ENCODE assay signal across 20 mouse cellular contexts in the genomic region with DNA sequence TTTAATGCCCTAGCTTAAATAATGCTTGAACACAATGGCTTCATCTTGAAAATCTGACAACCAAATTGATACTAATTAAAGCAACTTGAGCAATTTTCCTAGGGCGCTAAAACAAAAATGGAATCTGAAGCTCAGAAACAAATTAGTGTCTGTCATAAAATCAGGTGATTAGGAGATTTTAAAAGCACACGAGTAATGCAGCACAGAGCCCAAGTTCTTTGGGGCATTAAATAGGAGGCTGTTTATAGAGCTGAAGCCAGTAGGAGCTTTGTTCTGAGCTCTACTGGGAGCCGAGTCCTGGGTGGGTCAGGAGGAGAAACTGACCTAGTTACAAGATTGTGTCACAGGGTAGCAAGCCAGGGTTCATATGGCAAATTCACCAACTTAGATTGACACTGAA. TPM values are rescaled to one million over a fixed set of nuclear protein-coding genes. Genes with fewer than 3 reads are reported as not detected.
DNase-seq lines count a peak whose midpoint lies in the region; ATAC-seq and TF ChIP-seq lines count a peak whose summit lies in the region.
"Had no signal": no experiment of that assay in that cellular context is flagged by ENCODE, and none has a peak within 500 bp of the region (broad histone marks: within the 10 kb centered on the region; RNA-seq: fewer than 3 reads in every experiment).

No protein-coding gene starts in this region.

- no peak for TF ChIP-seq POLR2A in brain, embryonic 14.5 days (IDR thresholded peaks at IDR 0.05; ENCODE audit: borderline replicate concordance, extremely low read depth, insufficient read depth, insufficient read length, poor library complexity, severe bottlenecking)
- TF ChIP-seq POLR2A in lung, adult 2 months (IDR thresholded peaks at IDR 0.05; ENCODE audit: borderline replicate concordance, extremely low read depth, low read depth, low read length) = no peak

- H3K36me3 ChIP-seq in forebrain, embryonic 16.5 days (ENCODE audit: control insufficient read depth, insufficient read depth) = no peaks in the 10 kb centered on the region
- no peaks in the 10 kb centered on the region for H3K36me3 ChIP-seq in forebrain, embryonic 10.5 days (replicated peaks)
- H3K36me3 ChIP-seq: embryonic facial prominence, embryonic 15.5 days; heart, embryonic 12.5 days; hindbrain, embryonic 10.5 days; hindbrain, embryonic 15.5 days had no signal

- H3K9me3 ChIP-seq in forebrain, embryonic 16.5 days (ENCODE audit: control insufficient read depth, low read length) = no peaks in the 10 kb centered on the region
- no peaks in the 10 kb centered on the region for H3K9me3 ChIP-seq in forebrain, embryonic 10.5 days
- H3K9me3 ChIP-seq: embryonic facial prominence, embryonic 15.5 days; heart, embryonic 12.5 days; hindbrain, embryonic 10.5 days; hindbrain, embryonic 15.5 days had no signal

- DNase-seq in forebrain, embryonic 10.5 days (ENCODE audit: extremely low spot score, low spot score) = no peak
- no peak for DNase-seq in layer of hippocampus, adult 2 months (ENCODE audit: low spot score in 2 of 2)
- DNase-seq in layer of hippocampus, adult 8-10 months (ENCODE audit: low spot score in 2 of 2) = no peak
- peak; percentile 35 for DNase-seq in brain, embryonic 14.5 days (ENCODE audit: low read depth)
- DNase-seq in telencephalon, adult 2 months (ENCODE audit: low read depth, low spot score) = peak; percentile 8
- no peak for DNase-seq in lung, adult 2 months
- DNase-seq: adrenal gland, adult 2 months; adrenal gland, postnatal 25 days; cerebellum, adult 11 months; cerebellum, adult 8-10 months; embryo, embryonic 11 days; gastrocnemius, postnatal 10 days had no signal

- WGBS in forebrain, embryonic 16.5 days = 24% methylated on average over 3 of the region's 3 CpGs
- 77% methylated on average over 3 of the region's 3 CpGs for WGBS in forebrain, embryonic 10.5 days
- WGBS in lung, adult 2 months = 85% methylated on average over 3 of the region's 3 CpGs

- no peak overlapping the region for H3K4me3 ChIP-seq in forebrain, embryonic 16.5 days (replicated peaks; ENCODE audit: low read length)
- H3K4me3 ChIP-seq in forebrain, embryonic 10.5 days = no peak overlapping the region
- no peak overlapping the region for H3K4me3 ChIP-seq in layer of hippocampus, adult 2 months
- H3K4me3 ChIP-seq in lung, adult 2 months (replicated peaks; ENCODE audit: extremely low read depth, low read depth, low read length) = no peak overlapping the region
- H3K4me3 ChIP-seq: embryonic facial prominence, embryonic 15.5 days; heart, embryonic 12.5 days; hindbrain, embryonic 10.5 days; hindbrain, embryonic 15.5 days had no signal

- H3K27ac ChIP-seq in forebrain, embryonic 16.5 days (ENCODE audit: low read length) = peak overlapping the region; percentile 64
- no peak overlapping the region for H3K27ac ChIP-seq in forebrain, embryonic 10.5 days
- H3K27ac ChIP-seq in layer of hippocampus, adult 2 months = peak overlapping the region; percentile 11; the same call in 1 of the 2 replicates
- H3K27ac ChIP-seq: embryonic facial prominence, embryonic 15.5 days; hindbrain, embryonic 10.5 days; hindbrain, embryonic 15.5 days had no signal

- TF ChIP-seq CTCF in layer of hippocampus, adult 2 months (conservative IDR thresholded peaks at IDR 0.05) = no peak
- no peak for TF ChIP-seq CTCF in brain, embryonic 14.5 days (IDR thresholded peaks at IDR 0.05; ENCODE audit: borderline replicate concordance, extremely low read depth, insufficient read depth, insufficient read length)
- no peak for TF ChIP-seq CTCF in lung, adult 2 months (IDR thresholded peaks at IDR 0.05; ENCODE audit: insufficient read depth, low read length)

- ATAC-seq in forebrain, embryonic 16.5 days = peak; percentile 66; the same call in 1 of the 2 replicates
- ATAC-seq: inflammation-experienced regulatory T-cells, adult 6 months; intestine, postnatal 0 days had no signal

- H3K4me2 ChIP-seq in forebrain, embryonic 16.5 days (ENCODE audit: low read length) = no peak overlapping the region
- H3K4me2 ChIP-seq: embryonic facial prominence, embryonic 15.5 days; heart, embryonic 12.5 days; hindbrain, embryonic 15.5 days had no signal

- no peaks in the 10 kb centered on the region for H3K27me3 ChIP-seq in forebrain, embryonic 16.5 days (replicated peaks; ENCODE audit: control insufficient read depth, insufficient read depth, low read length)
- no peaks in the 10 kb centered on the region for H3K27me3 ChIP-seq in forebrain, embryonic 10.5 days (ENCODE audit: poor library complexity, severe bottlenecking)
- H3K27me3 ChIP-seq: CH12.LX; embryonic facial prominence, embryonic 15.5 days; heart, embryonic 12.5 days; hindbrain, embryonic 15.5 days had no signal

- no peak overlapping the region for H3K9ac ChIP-seq in forebrain, embryonic 16.5 days (replicated peaks; ENCODE audit: low read depth, low read length)
- H3K9ac ChIP-seq: embryonic facial prominence, embryonic 15.5 days; heart, embryonic 12.5 days; hindbrain, embryonic 15.5 days had no signal

- H3K4me1 ChIP-seq in forebrain, embryonic 16.5 days (replicated peaks; ENCODE audit: control insufficient read depth, insufficient read depth, low read length) = peaks cover 3% of the 10 kb centered on the region
- H3K4me1 ChIP-seq in forebrain, embryonic 10.5 days = peaks cover 4% of the 10 kb centered on the region
- peaks cover under 1% of the 10 kb centered on the region; the same call in 1 of the 2 replicates for H3K4me1 ChIP-seq in lung, adult 2 months (ENCODE audit: control insufficient read depth, insufficient read depth, low read length)
- H3K4me1 ChIP-seq: heart, embryonic 12.5 days had no signal

RNA-seq across cellular contexts. Expression of gene Tex9, which starts 5.2 kb away (rescaled TPM):
- 27.4 and 33.3 TPM in 2 replicates for polyA plus RNA-seq in forebrain, embryonic 16.5 days (2015; fragmentation: Nextera tagmentation; extraction: Ambion mirVana)
- 75.5 and 89.5 TPM in 2 replicates for polyA plus RNA-seq in forebrain, embryonic 10.5 days (2016; fragmentation: Nextera tagmentation; extraction: Ambion mirVana)
- total RNA-seq in layer of hippocampus, adult 2 months (2021) = 1 to 10 TPM; 6.5 to 7.3 TPM
- 10 to 100 TPM in 2 of 4 experiments, 1 to 10 TPM in 2; 6.8 to 13.8 (median 10.4) TPM for total RNA-seq in layer of hippocampus, adult 8-10 months (2022)
- polyA plus RNA-seq in brain, embryonic 14.5 days (2012; rRNA removed) = 31.0 and 33.1 TPM in 2 replicates
- 1.3 and 3.8 TPM in 2 replicates for polyA plus RNA-seq in lung, adult 2 months (2012; rRNA removed)

RNA-seq across cellular contexts. Expression of gene Rfx7, which starts 34.9 kb away (rescaled TPM):
- polyA plus RNA-seq in forebrain, embryonic 16.5 days (2015; fragmentation: Nextera tagmentation; extraction: Ambion mirVana) = 17.2 and 18.6 TPM in 2 replicates
- 16.5 and 16.8 TPM in 2 replicates for polyA plus RNA-seq in forebrain, embryonic 10.5 days (2016; fragmentation: Nextera tagmentation; extraction: Ambion mirVana)
- 10 to 100 TPM; 21.4 to 21.6 TPM for total RNA-seq in layer of hippocampus, adult 2 months (2021)
- 10 to 100 TPM; 23.1 to 29.5 (median 24.4) TPM for total RNA-seq in layer of hippocampus, adult 8-10 months (2022)
- polyA plus RNA-seq in brain, embryonic 14.5 days (2012; rRNA removed) = 23.3 and 36.9 TPM in 2 replicates
- 4.1 and 6.1 TPM in 2 replicates for polyA plus RNA-seq in lung, adult 2 months (2012; rRNA removed)

RNA-seq across cellular contexts. Expression of gene Mns1, which starts 59.4 kb away (rescaled TPM):
- 12.1 and 16.4 TPM in 2 replicates for polyA plus RNA-seq in forebrain, embryonic 16.5 days (2015; fragmentation: Nextera tagmentation; extraction: Ambion mirVana)
- 61.8 and 67.6 TPM in 2 replicates for polyA plus RNA-seq in forebrain, embryonic 10.5 days (2016; fragmentation: Nextera tagmentation; extraction: Ambion mirVana)
- total RNA-seq in layer of hippocampus, adult 2 months (2021) = 1 to 10 TPM; 1.2 to 2.4 TPM
- 1 to 10 TPM; 1.1 to 2.0 (median 1.6) TPM for total RNA-seq in layer of hippocampus, adult 8-10 months (2022)
- 5.9 and 6.7 TPM in 2 replicates for polyA plus RNA-seq in brain, embryonic 14.5 days (2012; rRNA removed)
- polyA plus RNA-seq in lung, adult 2 months (2012; rRNA removed) = 0.85 and 1.3 TPM in 2 replicates

Comparison
In these comparisons a context has a peak if more than half of its experiments do, and no peak if none do; other contexts are left out.
1. DNase-seq: peak in brain, embryonic 14.5 days (single experiment) and telencephalon, adult 2 months (single experiment); none in forebrain, embryonic 10.5 days (single experiment), layer of hippocampus, adult 2 months (0 of 2), layer of hippocampus, adult 8-10 months (0 of 2) and lung, adult 2 months (single experiment).